Mouse (Mus musculus): ENCODE results near the gene Eps8l2. TPM values are rescaled to one million over a fixed set of nuclear protein-coding genes. Genes with fewer than 3 reads are reported as not detected.
A peak's percentile ranks its signal among the peaks of the same experiment; 100 is the strongest.

The Eps8l2 gene
- polyA plus RNA-seq, 1 experiment: 0.44 TPM

DNA sequence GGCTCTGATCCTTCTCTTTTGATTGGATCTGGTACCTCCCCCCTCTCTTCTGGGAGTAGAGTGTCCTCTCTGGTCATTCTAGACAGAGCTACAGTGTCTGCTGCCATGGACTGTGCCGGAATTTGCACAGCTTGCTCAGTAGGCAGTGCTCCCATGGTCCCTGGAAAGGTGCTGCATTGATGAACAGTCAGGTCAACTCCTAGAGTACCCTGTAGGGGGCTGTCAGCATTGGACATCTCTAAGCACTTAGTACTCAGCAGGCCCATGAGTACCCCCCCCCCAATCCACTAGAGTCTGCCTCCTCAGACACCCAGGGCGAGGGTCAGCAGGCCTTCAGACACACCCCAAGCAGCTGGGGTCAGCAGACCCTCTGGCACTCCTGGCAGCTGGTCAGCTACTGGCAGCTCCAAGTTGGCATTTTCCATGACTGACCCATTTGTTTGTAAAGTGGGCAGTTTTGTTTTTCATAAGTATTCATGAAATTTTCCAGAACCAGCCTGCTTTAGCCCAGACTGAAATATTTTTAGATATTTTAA, 3.6 kb upstream of the Eps8l2 start:
- TF ChIP-seq MYOG (IDR thresholded peaks at IDR 0.05; ENCODE audit: control insufficient read depth in 1 of 3, insufficient read depth in 1 of 3, insufficient read length in 2 of 3, low read depth in 2 of 3) (no peak), POLR2AphosphoS2 (IDR thresholded peaks at IDR 0.05; ENCODE audit: insufficient read length, low read depth) (no peak), USF1 (IDR thresholded peaks at IDR 0.05; ENCODE audit: low read depth) (no peak), E2F4 (IDR thresholded peaks at IDR 0.05; ENCODE audit: insufficient read depth) (no peak), MAX (IDR thresholded peaks at IDR 0.05; ENCODE audit: low read depth) (no peak), REST (IDR thresholded peaks at IDR 0.05; ENCODE audit: insufficient read depth, insufficient read length) (no peak), CEBPB (IDR thresholded peaks at IDR 0.05; ENCODE audit: insufficient read depth, poor library complexity, severe bottlenecking) (no peak), TCF3 (IDR thresholded peaks at IDR 0.05; ENCODE audit: insufficient read length, low read depth) (no peak), SRF (IDR thresholded peaks at IDR 0.05; ENCODE audit: control insufficient read depth, insufficient read length, low read depth) (no peak), POLR2A (IDR thresholded peaks at IDR 0.05; ENCODE audit: insufficient read length, low read depth) (no peak), MYOD1 (IDR thresholded peaks at IDR 0.05; ENCODE audit: control insufficient read depth in 1 of 3, insufficient read length in 2 of 3, low read depth in 2 of 3) (no peak), TCF12 (IDR thresholded peaks at IDR 0.05; ENCODE audit: insufficient read depth, poor library complexity, severe bottlenecking) (no peak)
- Histone ChIP-seq H3K4me3 (no peak overlapping the region), H3K4me2 (ENCODE audit: low read depth) (no peak overlapping the region), H3K36me3 (ENCODE audit: control insufficient read depth, insufficient read depth) (no peaks in the 10 kb centered on the region), H3K27me3 (ENCODE audit: control insufficient read depth, insufficient read depth, insufficient read length) (no peaks in the 10 kb centered on the region), H3ac (ENCODE audit: control insufficient read depth, insufficient read length) (no peak overlapping the region), H3K79me2 (ENCODE audit: control insufficient read depth, insufficient read depth) (no peaks in the 10 kb centered on the region)

DNA sequence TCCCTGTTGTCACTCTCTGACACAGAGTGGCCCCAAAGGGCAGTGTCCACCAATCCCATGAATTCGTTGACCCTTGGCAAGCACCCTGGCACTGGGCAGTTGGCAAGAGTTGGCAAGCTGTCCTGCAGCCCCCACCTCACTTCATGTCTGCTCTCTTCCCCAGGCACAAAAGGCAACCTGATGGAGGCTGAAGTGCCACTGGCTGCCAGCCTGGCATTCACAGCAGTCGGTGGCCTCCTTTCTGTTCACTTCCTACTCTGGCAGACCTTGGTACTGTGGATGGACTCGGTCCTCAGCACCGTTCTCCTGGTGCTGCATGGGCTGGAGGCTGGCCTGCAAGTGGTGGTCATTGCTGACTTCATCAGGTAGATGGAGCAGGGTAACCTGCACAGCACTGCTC, 3.0 kb upstream of the Eps8l2 start:
- Histone ChIP-seq H3K27me3 (ENCODE audit: control insufficient read depth, insufficient read depth, insufficient read length) (no peaks in the 10 kb centered on the region), H3K4me2 (ENCODE audit: low read depth) (no peak overlapping the region), H3ac (ENCODE audit: control insufficient read depth, insufficient read length) (no peak overlapping the region), H3K4me3 (no peak overlapping the region), H3K36me3 (ENCODE audit: control insufficient read depth, insufficient read depth) (no peaks in the 10 kb centered on the region), H3K79me2 (ENCODE audit: control insufficient read depth, insufficient read depth) (no peaks in the 10 kb centered on the region)
- TF ChIP-seq TCF3 (IDR thresholded peaks at IDR 0.05; ENCODE audit: insufficient read length, low read depth): no peak
- no peak for TF ChIP-seq SRF (IDR thresholded peaks at IDR 0.05; ENCODE audit: control insufficient read depth, insufficient read length, low read depth)
- TF ChIP-seq MYOD1 (IDR thresholded peaks at IDR 0.05; ENCODE audit: control insufficient read depth in 1 of 3, insufficient read length in 2 of 3, low read depth in 2 of 3): no peak
- no peak for TF ChIP-seq REST (IDR thresholded peaks at IDR 0.05; ENCODE audit: insufficient read depth, insufficient read length)
- TF ChIP-seq E2F4 (IDR thresholded peaks at IDR 0.05; ENCODE audit: insufficient read depth): no peak
- no peak for TF ChIP-seq POLR2A (IDR thresholded peaks at IDR 0.05; ENCODE audit: insufficient read length, low read depth)

DNA sequence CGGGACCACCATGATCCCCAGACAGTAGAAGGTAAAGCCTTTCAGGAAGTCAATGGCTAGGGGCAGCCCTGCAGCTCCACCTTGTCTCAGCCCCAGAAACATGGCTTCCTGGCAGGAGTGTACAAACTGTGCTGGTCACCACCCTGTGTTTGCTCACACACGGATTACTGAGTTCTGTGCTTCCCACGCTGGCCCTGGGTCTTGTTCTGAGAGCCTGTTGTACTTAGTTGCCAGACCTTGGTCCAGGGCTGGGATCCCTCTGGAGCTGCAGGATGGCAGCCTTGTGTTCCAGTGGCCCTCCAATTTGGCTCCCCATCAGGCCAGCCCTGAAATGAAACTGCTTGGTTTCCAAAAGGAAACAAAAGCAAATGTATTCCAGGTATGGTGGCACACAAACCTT, 2.4 kb upstream of the Eps8l2 start:
- no peaks in the 10 kb centered on the region for H3K79me2 ChIP-seq (ENCODE audit: control insufficient read depth, insufficient read depth)
- H3K4me3 ChIP-seq: no peak overlapping the region
- H3K27me3 ChIP-seq (ENCODE audit: control insufficient read depth, insufficient read depth, insufficient read length): no peaks in the 10 kb centered on the region
- no peaks in the 10 kb centered on the region for H3K36me3 ChIP-seq (ENCODE audit: control insufficient read depth, insufficient read depth)
- H3K4me2 ChIP-seq (ENCODE audit: low read depth): no peak overlapping the region
- no peak overlapping the region for H3ac ChIP-seq (ENCODE audit: control insufficient read depth, insufficient read length)
- no peak for TF ChIP-seq POLR2A (IDR thresholded peaks at IDR 0.05; ENCODE audit: insufficient read length, low read depth)
- TF ChIP-seq SRF (IDR thresholded peaks at IDR 0.05; ENCODE audit: control insufficient read depth, insufficient read length, low read depth): no peak
- TF ChIP-seq TCF12 (IDR thresholded peaks at IDR 0.05; ENCODE audit: insufficient read depth, poor library complexity, severe bottlenecking): no peak
- TF ChIP-seq E2F4 (IDR thresholded peaks at IDR 0.05; ENCODE audit: insufficient read depth): no peak
- TF ChIP-seq POLR2AphosphoS2 (IDR thresholded peaks at IDR 0.05; ENCODE audit: insufficient read length, low read depth): no peak
- no peak for TF ChIP-seq CEBPB (IDR thresholded peaks at IDR 0.05; ENCODE audit: insufficient read depth, poor library complexity, severe bottlenecking)
- no peak for TF ChIP-seq MYOD1 (IDR thresholded peaks at IDR 0.05; ENCODE audit: control insufficient read depth in 1 of 3, insufficient read length in 2 of 3, low read depth in 2 of 3)
- TF ChIP-seq MYOG (IDR thresholded peaks at IDR 0.05; ENCODE audit: control insufficient read depth in 1 of 3, insufficient read depth in 1 of 3, insufficient read length in 2 of 3, low read depth in 2 of 3): no peak
- TF ChIP-seq MAX (IDR thresholded peaks at IDR 0.05; ENCODE audit: low read depth): no peak
- no peak for TF ChIP-seq TCF3 (IDR thresholded peaks at IDR 0.05; ENCODE audit: insufficient read length, low read depth)
- no peak for TF ChIP-seq USF1 (IDR thresholded peaks at IDR 0.05; ENCODE audit: low read depth)
- no peak for TF ChIP-seq REST (IDR thresholded peaks at IDR 0.05; ENCODE audit: insufficient read depth, insufficient read length)

DNA sequence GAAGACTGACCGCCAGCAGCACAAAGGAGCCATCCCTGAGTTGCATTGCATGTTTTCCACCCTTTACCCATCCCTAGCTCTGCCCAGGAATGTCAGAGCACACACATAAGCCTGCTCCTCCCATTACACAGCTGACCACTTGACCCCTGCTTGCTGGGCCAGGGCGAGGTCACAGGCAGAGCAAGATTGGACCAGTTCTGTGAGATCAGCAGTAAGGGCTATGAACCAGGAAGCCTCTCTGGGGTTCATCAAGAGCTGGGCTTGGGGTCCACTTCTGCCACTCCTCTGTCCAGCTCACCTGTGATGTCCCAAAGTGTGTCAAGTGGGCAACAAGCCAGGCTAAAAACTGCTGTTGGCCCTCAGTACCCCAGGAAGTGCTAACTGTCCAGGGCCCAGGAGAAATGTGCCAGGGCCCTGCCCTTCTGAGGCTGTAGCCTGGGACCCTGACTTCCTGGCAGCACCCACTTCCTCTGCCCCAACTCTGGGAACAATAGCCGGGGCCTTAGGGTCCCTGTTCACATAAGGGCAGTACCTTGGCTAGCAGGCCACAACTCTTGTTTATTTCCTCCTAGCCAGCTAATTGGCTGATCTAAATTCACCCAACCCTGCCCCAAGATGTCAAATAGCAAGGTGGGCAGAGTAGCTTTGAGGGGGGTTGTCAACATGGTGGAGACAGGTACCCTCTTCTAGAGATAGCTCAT, 814 bp upstream of the Eps8l2 start:
- TF ChIP-seq POLR2A (IDR thresholded peaks at IDR 0.05; ENCODE audit: insufficient read length, low read depth) (no peak), MYOG (IDR thresholded peaks at IDR 0.05; ENCODE audit: control insufficient read depth in 1 of 3, insufficient read depth in 1 of 3, insufficient read length in 2 of 3, low read depth in 2 of 3) (peak in 1 of 3 experiments; percentile 9), CEBPB (IDR thresholded peaks at IDR 0.05; ENCODE audit: insufficient read depth, poor library complexity, severe bottlenecking) (no peak), TCF12 (IDR thresholded peaks at IDR 0.05; ENCODE audit: insufficient read depth, poor library complexity, severe bottlenecking) (no peak), REST (IDR thresholded peaks at IDR 0.05; ENCODE audit: insufficient read depth, insufficient read length) (no peak), TCF3 (IDR thresholded peaks at IDR 0.05; ENCODE audit: insufficient read length, low read depth) (no peak), E2F4 (IDR thresholded peaks at IDR 0.05; ENCODE audit: insufficient read depth) (no peak)
- H3K36me3 ChIP-seq (ENCODE audit: control insufficient read depth, insufficient read depth): no peaks in the 10 kb centered on the region
- no peaks in the 10 kb centered on the region for H3K27me3 ChIP-seq (ENCODE audit: control insufficient read depth, insufficient read depth, insufficient read length)
- H3K4me2 ChIP-seq (ENCODE audit: low read depth): no peak overlapping the region
- no peak overlapping the region for H3K4me3 ChIP-seq
- H3K79me2 ChIP-seq (ENCODE audit: control insufficient read depth, insufficient read depth): no peaks in the 10 kb centered on the region
- H3ac ChIP-seq (ENCODE audit: control insufficient read depth, insufficient read length): no peak overlapping the region
